Mouse (Mus musculus) myocyte (in vitro differentiated cells): ENCODE measurements around the gene Npy.

Source experiments
- CEBPB ChIP-seq: IDR thresholded peaks from 2 replicates; pipeline ENCODE4 v1.6.1; 2011; ENCODE audit warnings: mild to moderate bottlenecking, moderate library complexity; ENCODE audit not compliant: poor library complexity, insufficient read depth, severe bottlenecking
- E2F4 ChIP-seq: IDR thresholded peaks from one replicate; pipeline ENCODE4 v1.6.1; 2011; ENCODE audit warnings: mild to moderate bottlenecking, control low read depth, moderate library complexity; ENCODE audit not compliant: insufficient read depth
- MAX ChIP-seq: IDR thresholded peaks from one replicate; pipeline ENCODE4 v1.6.1; 2011; ENCODE audit warnings: low read depth, mild to moderate bottlenecking, control low read depth
- MYOD1 ChIP-seq, 3 experiments: IDR thresholded peaks; one replicate each; pipeline ENCODE4 v1.6.1; 2011; ENCODE audit warnings: control low read depth in 2 of 3, low read depth in 2 of 3, mild to moderate bottlenecking in 2 of 3, moderate library complexity in 1 of 3; ENCODE audit not compliant: insufficient read length in 2 of 3, control insufficient read depth in 1 of 3
- MYOG ChIP-seq, 3 experiments: IDR thresholded peaks; one replicate each; pipeline ENCODE4 v1.6.1; 2011; ENCODE audit warnings: control low read depth in 2 of 3, low read depth in 2 of 3, mild to moderate bottlenecking in 2 of 3; ENCODE audit not compliant: insufficient read length in 2 of 3, control insufficient read depth in 1 of 3, insufficient read depth in 1 of 3
- POLR2A ChIP-seq: IDR thresholded peaks from one replicate; pipeline ENCODE4 v1.6.1; 2011; ENCODE audit warnings: low read depth, mild to moderate bottlenecking, control low read depth, moderate library complexity; ENCODE audit not compliant: insufficient read length
- POLR2AphosphoS2 ChIP-seq: IDR thresholded peaks from one replicate; pipeline ENCODE4 v1.6.1; 2011; ENCODE audit warnings: low read depth, control low read depth; ENCODE audit not compliant: insufficient read length
- REST ChIP-seq: IDR thresholded peaks from one replicate; pipeline ENCODE4 v1.6.1; 2011; ENCODE audit warnings: mild to moderate bottlenecking, control low read depth, moderate library complexity; ENCODE audit not compliant: insufficient read depth, insufficient read length
- SRF ChIP-seq: IDR thresholded peaks from one replicate; pipeline ENCODE4 v1.6.1; 2011; ENCODE audit warnings: low read depth; ENCODE audit not compliant: control insufficient read depth, insufficient read length
- TCF12 ChIP-seq: IDR thresholded peaks from one replicate; pipeline ENCODE4 v1.6.1; 2011; ENCODE audit warnings: mild to moderate bottlenecking, control low read depth; ENCODE audit not compliant: poor library complexity, insufficient read depth, severe bottlenecking
- TCF3 ChIP-seq: IDR thresholded peaks from one replicate; pipeline ENCODE4 v1.6.1; 2011; ENCODE audit warnings: low read depth, control low read depth; ENCODE audit not compliant: insufficient read length
- USF1 ChIP-seq: IDR thresholded peaks from one replicate; pipeline ENCODE4 v1.6.1; 2011; ENCODE audit warnings: low read depth, mild to moderate bottlenecking, control low read depth, moderate library complexity

DNA sequence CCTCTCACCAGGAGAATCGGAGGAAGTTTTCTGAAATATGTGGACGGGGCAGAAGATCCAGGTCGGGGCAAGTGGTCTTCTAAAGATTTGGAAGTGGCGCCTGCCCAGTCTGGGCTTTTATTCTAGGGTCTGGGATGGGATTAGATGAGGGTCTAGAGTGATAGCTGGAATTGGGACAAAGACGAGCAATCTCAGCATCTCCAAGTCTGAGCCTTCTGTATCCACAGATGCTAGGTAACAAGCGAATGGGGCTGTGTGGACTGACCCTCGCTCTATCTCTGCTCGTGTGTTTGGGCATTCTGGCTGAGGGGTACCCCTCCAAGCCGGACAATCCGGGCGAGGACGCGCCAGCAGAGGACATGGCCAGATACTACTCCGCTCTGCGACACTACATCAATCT, 861 bp downstream of the Npy start:
- TF ChIP-seq POLR2A (no peak), SRF (no peak), MAX (no peak), MYOD1 (IDR thresholded peaks at IDR 0.05; ENCODE audit: control insufficient read depth in 1 of 3, insufficient read length in 2 of 3, low read depth in 2 of 3) (no peak), TCF12 (no peak), USF1 (no peak), CEBPB (no peak), POLR2AphosphoS2 (no peak), TCF3 (no peak), E2F4 (no peak), MYOG (IDR thresholded peaks at IDR 0.05; ENCODE audit: control insufficient read depth in 1 of 3, insufficient read depth in 1 of 3, insufficient read length in 2 of 3, low read depth in 2 of 3) (no peak), REST (no peak)
